Mouse (Mus musculus): ENCODE results near the gene Tmco4. TPM values are rescaled to one million over a fixed set of nuclear protein-coding genes. Genes with fewer than 3 reads are reported as not detected.

Tmco4 gene
- polyA plus RNA-seq, 1 experiment, result 3.4 TPM

GRCm38 (mm10) chr4:139042611-139043010, 69.9 kb downstream of the Tmco4 start:
- Histone ChIP-seq H3K27ac (ENCODE audit: control insufficient read depth, insufficient read depth, low read depth, low read length) (no peak overlapping the region), H3K4me3 (ENCODE audit: control insufficient read depth, low read depth, low read length) (no peak overlapping the region), H3K36me3 (ENCODE audit: control insufficient read depth, insufficient read depth, low read length) (no peaks in the 10 kb centered on the region), H3K4me1 (ENCODE audit: control insufficient read depth, insufficient read depth, low read length) (no peaks in the 10 kb centered on the region), H3K27me3 (ENCODE audit: control insufficient read depth, insufficient read depth, low read length) (no peaks in the 10 kb centered on the region)
- TF ChIP-seq CTCF (IDR thresholded peaks at IDR 0.05; ENCODE audit: control insufficient read depth, insufficient read depth, insufficient replicate concordance, low read depth, low read length), result no peak
- no peak for TF ChIP-seq POLR2A (IDR thresholded peaks at IDR 0.05; ENCODE audit: control insufficient read depth, low read depth, low read length)

- Histone ChIP-seq H3K27me3 (ENCODE audit: control insufficient read depth, insufficient read depth, low read length) (no peaks in the 10 kb centered on the region), H3K27ac (ENCODE audit: control insufficient read depth, insufficient read depth, low read depth, low read length) (no peak overlapping the region), H3K36me3 (ENCODE audit: control insufficient read depth, insufficient read depth, low read length) (no peaks in the 10 kb centered on the region), H3K4me1 (ENCODE audit: control insufficient read depth, insufficient read depth, low read length) (no peaks in the 10 kb centered on the region), H3K4me3 (ENCODE audit: control insufficient read depth, low read depth, low read length) (no peak overlapping the region)
- TF ChIP-seq POLR2A (IDR thresholded peaks at IDR 0.05; ENCODE audit: control insufficient read depth, low read depth, low read length) (no peak), CTCF (IDR thresholded peaks at IDR 0.05; ENCODE audit: control insufficient read depth, insufficient read depth, insufficient replicate concordance, low read depth, low read length) (no peak)
Measured at GRCm38 (mm10) chr4:139043600-139043999, 70.9 kb downstream of the Tmco4 start.

- no peaks in the 10 kb centered on the region for H3K36me3 ChIP-seq (ENCODE audit: control insufficient read depth, insufficient read depth, low read length)
Measured at GRCm38 (mm10) chr4:139044566-139044965, 71.9 kb downstream of the Tmco4 start.

DNA sequence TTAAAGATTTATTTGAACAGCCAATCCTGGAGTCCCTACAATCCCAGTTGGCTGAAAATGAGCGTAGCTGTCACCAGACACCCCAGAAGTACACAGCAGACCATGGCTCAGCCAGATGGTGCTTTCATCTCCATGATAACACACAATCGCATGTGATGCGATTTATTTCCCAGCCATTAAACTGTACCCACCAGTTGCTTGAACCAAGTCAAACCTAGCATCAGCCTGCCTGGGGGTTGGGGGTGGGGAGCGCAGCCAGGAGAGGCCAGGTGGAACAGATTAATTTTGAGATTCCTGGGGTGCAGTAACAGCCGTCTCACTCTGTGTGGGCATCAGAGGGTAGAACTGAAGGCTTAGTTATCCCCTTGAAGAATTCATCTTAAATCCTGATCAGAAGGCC, 73.7 kb downstream of the Tmco4 start:
- Histone ChIP-seq H3K27me3 (ENCODE audit: control insufficient read depth, insufficient read depth, low read length) (no peaks in the 10 kb centered on the region), H3K27ac (ENCODE audit: control insufficient read depth, insufficient read depth, low read depth, low read length) (no peak overlapping the region), H3K36me3 (ENCODE audit: control insufficient read depth, insufficient read depth, low read length) (no peaks in the 10 kb centered on the region), H3K4me1 (ENCODE audit: control insufficient read depth, insufficient read depth, low read length) (no peaks in the 10 kb centered on the region), H3K4me3 (ENCODE audit: control insufficient read depth, low read depth, low read length) (no peak overlapping the region)
- TF ChIP-seq CTCF (IDR thresholded peaks at IDR 0.05; ENCODE audit: control insufficient read depth, insufficient read depth, insufficient replicate concordance, low read depth, low read length) (no peak), POLR2A (IDR thresholded peaks at IDR 0.05; ENCODE audit: control insufficient read depth, low read depth, low read length) (no peak)

More at GRCm38 (mm10) chr4:139044566-139044965, 71.9 kb downstream of the Tmco4 start:
- Histone ChIP-seq H3K4me1 (ENCODE audit: control insufficient read depth, insufficient read depth, low read length) (no peaks in the 10 kb centered on the region), H3K27ac (ENCODE audit: control insufficient read depth, insufficient read depth, low read depth, low read length) (no peak overlapping the region), H3K4me3 (ENCODE audit: control insufficient read depth, low read depth, low read length) (no peak overlapping the region), H3K27me3 (ENCODE audit: control insufficient read depth, insufficient read depth, low read length) (no peaks in the 10 kb centered on the region)
- no peak for TF ChIP-seq CTCF (IDR thresholded peaks at IDR 0.05; ENCODE audit: control insufficient read depth, insufficient read depth, insufficient replicate concordance, low read depth, low read length)
- TF ChIP-seq POLR2A (IDR thresholded peaks at IDR 0.05; ENCODE audit: control insufficient read depth, low read depth, low read length), result no peak

- TF ChIP-seq CTCF (IDR thresholded peaks at IDR 0.05; ENCODE audit: control insufficient read depth, insufficient read depth, insufficient replicate concordance, low read depth, low read length) (no peak), POLR2A (IDR thresholded peaks at IDR 0.05; ENCODE audit: control insufficient read depth, low read depth, low read length) (no peak)
- H3K27me3 ChIP-seq (ENCODE audit: control insufficient read depth, insufficient read depth, low read length), result no peaks in the 10 kb centered on the region
- no peak overlapping the region for H3K4me3 ChIP-seq (ENCODE audit: control insufficient read depth, low read depth, low read length)
- no peaks in the 10 kb centered on the region for H3K36me3 ChIP-seq (ENCODE audit: control insufficient read depth, insufficient read depth, low read length)
- no peaks in the 10 kb centered on the region for H3K4me1 ChIP-seq (ENCODE audit: control insufficient read depth, insufficient read depth, low read length)
- H3K27ac ChIP-seq (ENCODE audit: control insufficient read depth, insufficient read depth, low read depth, low read length), result no peak overlapping the region
Measured at GRCm38 (mm10) chr4:139048518-139048917, 75.8 kb downstream of the Tmco4 start.

DNA sequence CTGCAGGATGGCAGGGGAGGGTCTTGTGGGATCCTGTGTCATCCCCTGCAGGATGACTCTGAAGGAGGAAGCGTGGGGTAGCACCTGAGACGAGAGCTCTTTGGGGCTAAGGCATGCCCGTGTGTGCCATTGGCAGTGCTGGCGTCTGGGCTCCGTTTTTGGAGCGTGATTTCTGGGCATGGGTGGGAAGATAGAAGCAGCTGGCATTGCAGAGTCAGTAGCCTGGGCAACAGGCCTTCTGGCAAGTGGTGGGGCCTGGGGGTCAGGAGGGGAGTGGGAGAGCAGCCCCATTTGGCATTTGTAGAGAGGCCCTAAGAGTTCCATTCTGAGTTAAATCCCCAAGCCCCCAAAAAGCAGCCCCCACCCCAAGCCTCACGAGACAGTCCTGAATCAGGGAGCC, 80.1 kb downstream of the Tmco4 start:
- no peak overlapping the region for H3K27ac ChIP-seq (ENCODE audit: control insufficient read depth, insufficient read depth, low read depth, low read length)
- no peaks in the 10 kb centered on the region for H3K27me3 ChIP-seq (ENCODE audit: control insufficient read depth, insufficient read depth, low read length)
- no peak overlapping the region for H3K4me3 ChIP-seq (ENCODE audit: control insufficient read depth, low read depth, low read length)
- no peak for TF ChIP-seq POLR2A (IDR thresholded peaks at IDR 0.05; ENCODE audit: control insufficient read depth, low read depth, low read length)
- no peak for TF ChIP-seq CTCF (IDR thresholded peaks at IDR 0.05; ENCODE audit: control insufficient read depth, insufficient read depth, insufficient replicate concordance, low read depth, low read length)
- no peaks in the 10 kb centered on the region for H3K36me3 ChIP-seq (ENCODE audit: control insufficient read depth, insufficient read depth, low read length)
- H3K4me1 ChIP-seq (ENCODE audit: control insufficient read depth, insufficient read depth, low read length), result no peaks in the 10 kb centered on the region

DNA sequence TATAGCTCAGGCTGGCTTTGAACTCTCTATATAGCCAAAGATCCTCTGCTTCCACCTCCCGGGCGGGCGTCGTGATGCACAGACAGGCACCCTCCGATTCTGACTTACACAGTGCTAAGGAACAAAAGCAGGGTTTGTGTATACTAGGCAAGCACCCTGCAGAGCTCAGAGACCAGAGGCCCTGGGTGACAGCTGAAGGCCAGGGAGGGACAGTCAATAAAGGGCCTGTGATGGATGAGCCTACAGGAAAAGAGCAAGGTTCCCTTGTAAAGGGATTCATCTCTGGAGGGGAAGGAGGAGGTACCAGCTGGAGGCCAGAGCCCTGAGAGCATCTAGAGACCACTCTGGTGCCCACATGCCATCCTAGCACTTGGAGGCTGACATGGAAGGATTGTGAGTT, 80.7 kb downstream of the Tmco4 start:
- no peaks in the 10 kb centered on the region for H3K4me1 ChIP-seq (ENCODE audit: control insufficient read depth, insufficient read depth, low read length)
- TF ChIP-seq POLR2A (IDR thresholded peaks at IDR 0.05; ENCODE audit: control insufficient read depth, low read depth, low read length) (no peak), CTCF (IDR thresholded peaks at IDR 0.05; ENCODE audit: control insufficient read depth, insufficient read depth, insufficient replicate concordance, low read depth, low read length) (no peak)

More for the DNA sequence above, 80.7 kb downstream of the Tmco4 start:
- H3K36me3 ChIP-seq (ENCODE audit: control insufficient read depth, insufficient read depth, low read length), result no peaks in the 10 kb centered on the region
- H3K27me3 ChIP-seq (ENCODE audit: control insufficient read depth, insufficient read depth, low read length), result no peaks in the 10 kb centered on the region
- H3K27ac ChIP-seq (ENCODE audit: control insufficient read depth, insufficient read depth, low read depth, low read length), result no peak overlapping the region
- H3K4me3 ChIP-seq (ENCODE audit: control insufficient read depth, low read depth, low read length), result no peak overlapping the region

Measured in testis, adult 2 months (tissue).